Mouse (Mus musculus): ENCODE data around the gene Spns3.
"Not testable (repeated sequence)": the region's sequence is repeated elsewhere in the genome, so short reads cannot be mapped to it uniquely, and the experiment has no call there.

The Spns3 gene

DNA sequence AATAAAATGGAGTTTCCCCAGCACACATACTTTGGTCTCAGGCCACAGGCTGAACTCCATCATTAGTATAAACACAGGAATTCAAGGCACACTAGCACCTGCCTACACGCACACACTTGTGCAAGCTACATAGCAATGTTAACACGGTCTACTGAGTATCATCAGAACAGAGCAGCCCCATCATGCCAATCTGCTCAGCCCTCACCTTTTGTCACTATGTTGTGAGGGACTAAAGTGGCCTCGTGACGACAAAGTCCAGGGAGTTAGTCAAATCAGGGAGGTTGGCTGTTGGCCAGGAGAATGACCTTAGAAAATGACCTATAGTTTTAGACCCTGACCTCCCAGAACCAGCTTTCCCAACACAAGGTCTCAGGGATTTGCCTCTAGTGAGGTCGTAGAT, 7.8 kb upstream of the Spns3 start:
- DNase-seq (ENCODE audit: low read depth, low spot score): no peak

DNA sequence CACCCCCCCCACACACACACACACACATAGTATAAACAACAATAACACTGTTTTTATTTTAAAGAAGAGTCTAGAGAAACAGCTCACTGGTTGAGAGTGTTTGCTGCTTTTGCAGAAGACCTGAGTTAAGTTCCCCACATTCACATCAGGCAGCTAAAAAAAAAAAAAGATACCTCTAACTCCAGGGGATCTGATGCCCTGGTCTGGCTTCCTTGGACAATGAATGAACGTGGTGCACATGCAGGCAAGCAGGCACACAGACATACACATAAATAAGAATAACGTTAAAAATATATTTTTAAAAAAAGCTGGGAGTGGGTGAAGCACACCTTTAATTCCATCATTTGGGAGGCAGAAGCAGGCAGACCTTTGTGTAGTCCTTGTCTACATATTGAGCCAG, 6.6 kb upstream of the Spns3 start:
- DNase-seq (ENCODE audit: low read depth, low spot score): no peak

GRCm38 (mm10) chr11:72556470-72556869, 6.2 kb upstream of the Spns3 start:
- no peak for DNase-seq (ENCODE audit: low read depth, low spot score)

DNA sequence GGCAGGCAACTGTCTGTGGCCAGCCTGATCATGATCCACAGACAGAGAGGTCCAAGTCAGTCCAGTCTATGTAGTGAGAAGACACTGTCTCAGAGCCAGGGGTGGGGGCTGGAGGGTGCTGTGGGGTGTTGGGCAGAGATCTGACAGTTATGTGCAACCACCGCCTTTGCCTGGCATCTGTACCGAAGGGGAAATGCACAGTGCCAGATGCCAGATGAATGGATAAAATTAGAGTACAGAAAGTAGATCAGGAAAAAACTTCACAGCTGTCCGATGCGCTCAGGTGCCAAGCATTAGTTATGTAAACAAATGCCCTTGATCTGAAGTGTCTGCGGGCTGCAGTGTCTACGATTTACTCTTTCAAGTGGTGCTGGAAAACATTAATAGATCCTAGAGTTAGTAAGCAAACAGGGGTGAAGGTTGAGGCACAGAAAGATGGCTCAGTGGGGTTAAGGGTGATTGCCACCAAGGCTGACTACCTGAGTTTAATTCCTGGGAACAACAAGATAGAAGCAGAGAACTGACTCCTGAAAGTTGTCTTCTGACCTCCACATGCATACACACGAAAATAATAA, 1.3 kb upstream of the Spns3 start:
- DNase-seq (ENCODE audit: low read depth, low spot score): no peak

DNA sequence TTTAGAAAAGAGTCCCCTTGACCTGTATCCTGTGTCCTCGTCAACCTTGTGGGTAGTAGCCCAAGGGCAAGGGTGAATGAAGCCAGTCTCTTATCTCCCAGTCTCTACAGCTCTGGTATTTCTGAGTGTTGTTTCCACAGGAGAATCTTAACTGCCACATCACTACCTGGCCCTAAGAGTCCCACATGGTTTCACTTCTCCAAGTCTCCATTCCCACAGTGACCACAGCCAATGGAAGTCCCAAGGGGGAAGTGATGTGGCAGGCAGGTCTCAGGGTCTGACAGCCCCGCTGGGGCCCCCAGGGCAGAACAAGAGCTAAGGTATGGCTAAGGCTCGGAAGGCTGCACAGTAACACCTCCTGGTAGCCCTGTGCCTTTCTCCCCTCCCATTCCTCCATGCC, 3.1 kb downstream of the Spns3 start:
- DNase-seq (ENCODE audit: low read depth, low spot score): no peak

GRCm38 (mm10) chr11:72544716-72545115, 5.6 kb downstream of the Spns3 start:
- no peak for DNase-seq (ENCODE audit: low read depth, low spot score)

GRCm38 (mm10) chr11:72543692-72544091, 6.6 kb downstream of the Spns3 start:
- DNase-seq (ENCODE audit: low read depth, low spot score): not testable (repeated sequence)

GRCm38 (mm10) chr11:72542586-72542985, 7.7 kb downstream of the Spns3 start:
- no peak for DNase-seq (ENCODE audit: low read depth, low spot score)

DNA sequence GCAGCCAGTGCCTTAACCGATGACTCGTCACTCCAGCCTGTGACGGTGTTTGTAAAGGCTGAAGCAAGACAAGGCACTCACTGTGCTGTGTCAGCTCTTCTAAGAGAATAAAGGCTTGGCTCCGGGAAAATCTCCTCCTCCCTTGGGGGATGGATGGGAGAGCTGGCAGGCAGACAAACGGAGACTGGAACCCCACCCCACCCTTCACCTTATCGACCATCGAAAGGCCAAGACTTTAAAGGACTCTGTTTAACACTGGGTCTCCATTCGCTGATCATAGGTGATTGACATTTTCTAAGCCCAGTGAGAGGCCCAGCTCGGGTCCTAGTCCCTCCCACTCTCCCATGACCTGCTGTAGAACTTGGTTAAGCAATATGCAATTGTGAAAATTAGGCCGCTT, 8.4 kb downstream of the Spns3 start:
- DNase-seq (ENCODE audit: low read depth, low spot score): peak; percentile 88

- no peak for DNase-seq (ENCODE audit: low read depth, low spot score)
These were observed 9.9 kb downstream of the Spns3 start for GRCm38 (mm10) chr11:72540437-72540836.

DNA sequence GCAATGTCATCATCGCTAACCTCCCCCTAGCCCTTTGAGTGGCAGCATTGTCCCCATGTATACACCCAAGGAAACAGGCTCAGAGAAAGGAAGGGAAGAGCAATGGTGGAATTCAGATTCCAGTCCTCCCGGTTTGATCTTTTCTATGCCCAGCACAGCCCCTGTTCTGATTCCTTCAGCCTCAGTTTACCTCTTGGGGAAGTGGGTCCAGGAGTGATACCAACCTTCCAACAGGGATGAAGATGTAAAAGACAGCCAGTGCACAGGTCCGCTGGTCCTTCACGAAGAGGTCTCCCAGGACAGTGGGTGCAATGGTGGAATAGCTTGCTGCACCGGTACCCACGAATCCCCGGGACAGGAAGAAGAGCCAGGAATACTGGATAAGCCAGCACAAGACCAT, 11.5 kb downstream of the Spns3 start:
- DNase-seq (ENCODE audit: low read depth, low spot score): no peak

GRCm38 (mm10) chr11:72538037-72538755, 12.1 kb downstream of the Spns3 start:
- peak; percentile 90 for DNase-seq (ENCODE audit: low read depth, low spot score)

- no peak for DNase-seq (ENCODE audit: low read depth, low spot score)
These were observed 12.8 kb downstream of the Spns3 start for GRCm38 (mm10) chr11:72537503-72537902.

- DNase-seq (ENCODE audit: low read depth, low spot score): peak; percentile 72
These were observed 14.8 kb downstream of the Spns3 start for GRCm38 (mm10) chr11:72535519-72535918.

GRCm38 (mm10) chr11:72532890-72533289, 17.4 kb downstream of the Spns3 start:
- no peak for DNase-seq (ENCODE audit: low read depth, low spot score)

- DNase-seq (ENCODE audit: low read depth, low spot score): no peak
These were observed 18.7 kb downstream of the Spns3 start for GRCm38 (mm10) chr11:72531632-72532031.

DNA sequence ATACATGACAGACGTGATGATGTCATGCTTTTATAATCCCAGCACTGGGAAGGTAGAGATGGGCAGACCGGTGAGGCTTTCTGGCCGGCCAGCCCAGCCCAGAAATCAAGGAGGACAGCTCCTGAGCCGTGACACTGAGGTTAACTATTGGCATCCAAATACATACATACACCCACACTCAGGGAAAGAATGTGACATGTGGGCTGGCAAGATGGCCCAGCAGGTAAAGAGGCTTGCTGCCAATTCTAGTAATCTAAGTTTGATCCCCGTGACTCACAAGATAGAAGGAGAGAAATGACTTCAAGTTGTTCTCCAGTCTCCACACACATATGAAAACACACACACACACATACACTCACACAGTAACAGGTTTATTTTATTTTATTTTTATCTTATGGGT, 19.2 kb downstream of the Spns3 start:
- DNase-seq (ENCODE audit: low read depth, low spot score): no peak

DNA sequence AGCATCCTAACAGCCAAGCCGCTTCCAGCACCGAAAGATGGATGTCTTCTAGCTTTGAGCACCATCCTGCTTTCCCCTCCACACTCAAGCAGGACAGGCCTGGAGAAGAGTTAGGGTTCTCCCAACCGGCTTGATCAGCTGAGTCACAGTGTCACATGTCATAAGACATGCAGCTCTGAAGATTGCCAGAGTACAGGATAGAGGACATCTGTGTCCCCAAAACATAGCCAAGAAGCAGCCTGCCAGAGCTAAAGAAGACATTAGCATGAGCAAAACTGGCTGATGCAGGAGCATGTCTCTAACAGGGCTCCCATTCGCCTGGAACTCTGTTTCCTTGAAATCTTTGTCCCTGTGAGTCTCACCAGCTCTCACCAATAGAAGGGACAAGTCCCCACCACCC, 24.1 kb downstream of the Spns3 start:
- DNase-seq (ENCODE audit: low read depth, low spot score): no peak

DNA sequence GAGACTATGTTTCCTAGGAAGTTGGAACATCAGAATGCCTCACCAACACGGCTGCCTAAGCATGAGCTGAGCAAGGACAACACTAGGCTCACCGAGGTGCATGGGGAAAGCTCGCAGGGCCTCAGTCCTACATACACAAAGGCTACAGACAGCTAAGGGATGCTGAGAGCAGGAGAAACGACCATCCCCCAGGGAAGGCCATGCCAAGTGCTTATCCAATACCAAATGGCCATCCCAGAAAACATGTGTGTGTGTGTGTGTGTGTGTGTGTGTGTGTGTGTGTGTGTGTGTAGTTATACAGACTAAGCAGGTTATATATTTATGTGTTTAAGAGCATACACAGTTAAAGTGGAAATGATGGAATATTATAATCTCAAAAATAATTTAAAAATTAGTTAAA, 26.6 kb downstream of the Spns3 start:
- DNase-seq (ENCODE audit: low read depth, low spot score): no peak

GRCm38 (mm10) chr11:72522616-72523041, 27.7 kb downstream of the Spns3 start:
- DNase-seq (ENCODE audit: low read depth, low spot score): no peak

DNA sequence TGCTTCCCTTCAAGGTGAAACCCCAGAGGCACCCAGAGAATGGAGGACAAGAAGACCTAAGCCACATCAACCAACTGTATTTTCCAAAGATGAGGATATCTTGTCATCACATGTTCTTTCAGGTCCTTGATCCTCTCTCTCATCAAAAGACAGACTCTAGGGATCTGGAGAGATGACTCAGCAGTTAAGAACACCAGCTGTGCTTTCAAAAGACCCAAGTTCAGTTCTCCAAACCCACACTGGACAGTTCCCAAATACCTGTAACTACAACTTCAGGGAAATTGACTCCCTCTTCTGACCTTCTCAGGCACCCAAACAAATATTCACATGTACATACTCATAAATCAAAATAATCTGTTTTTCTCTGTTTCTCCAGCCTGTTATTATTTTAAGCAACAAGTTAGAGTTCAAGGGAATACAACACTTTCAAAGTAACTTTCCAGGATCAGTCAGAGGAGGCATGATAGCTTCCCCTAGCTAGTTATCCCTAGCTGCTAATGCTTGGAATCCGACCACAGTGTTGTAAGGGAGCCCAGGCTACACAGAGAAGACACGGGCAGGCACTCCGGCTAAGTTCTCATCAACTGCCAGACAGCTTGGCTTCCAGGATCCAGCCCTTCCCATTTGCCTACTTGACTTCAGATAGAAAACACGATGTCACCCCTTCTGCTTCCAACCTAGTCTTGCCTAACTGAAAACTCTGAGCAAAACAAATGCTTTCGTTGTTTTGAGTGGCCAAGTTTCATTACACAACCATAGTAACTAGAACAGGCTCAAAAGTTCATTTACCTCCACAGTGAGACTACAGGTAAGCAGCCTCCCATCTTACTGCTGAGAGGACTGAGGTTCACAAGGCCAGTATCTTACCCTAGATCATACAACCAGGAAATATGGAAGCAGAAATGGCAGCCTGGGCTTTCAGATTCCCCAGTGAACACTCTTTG, 28.4 kb downstream of the Spns3 start:
- DNase-seq (ENCODE audit: low read depth, low spot score): no peak

DNA sequence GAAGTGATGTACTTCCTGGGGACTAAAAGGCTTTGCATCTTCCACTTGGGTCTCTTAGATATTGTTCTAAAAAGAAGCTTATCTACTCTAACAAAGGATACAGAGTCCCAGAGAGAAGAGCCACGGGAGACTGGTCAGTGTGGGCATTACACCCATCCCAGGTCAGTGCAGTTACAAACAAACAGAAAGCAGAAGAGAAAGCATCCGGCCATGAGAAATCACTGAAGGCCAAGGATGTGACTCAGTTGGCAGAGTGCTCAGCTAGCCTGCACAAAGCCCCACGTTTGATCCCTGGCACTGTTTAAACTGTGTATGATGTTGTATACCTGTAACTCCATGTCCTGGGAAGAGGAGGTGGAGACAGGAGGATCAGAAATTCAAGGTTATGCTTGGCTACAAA, 30.4 kb downstream of the Spns3 start:
- DNase-seq (ENCODE audit: low read depth, low spot score): no peak
